Mouse (Mus musculus) olfactory bulb, adult 2 months (tissue): Measurements from ENCODE around the gene Nkx2-1.

Experiments
- CTCF ChIP-seq: fragments of 200-500 bp; IDR thresholded peaks from 2 replicates; pipeline ENCODE4 v1.5.1; 2012; ENCODE audit warnings: low read depth, mild to moderate bottlenecking, low read length, moderate library complexity; ENCODE audit not compliant: insufficient read depth
- POLR2A ChIP-seq: fragments of 200-500 bp; IDR thresholded peaks from 2 replicates; pipeline ENCODE4 v1.6.1; 2012; ENCODE audit warnings: mild to moderate bottlenecking, low read depth, low read length, moderate library complexity; ENCODE audit not compliant: insufficient read depth

DNA sequence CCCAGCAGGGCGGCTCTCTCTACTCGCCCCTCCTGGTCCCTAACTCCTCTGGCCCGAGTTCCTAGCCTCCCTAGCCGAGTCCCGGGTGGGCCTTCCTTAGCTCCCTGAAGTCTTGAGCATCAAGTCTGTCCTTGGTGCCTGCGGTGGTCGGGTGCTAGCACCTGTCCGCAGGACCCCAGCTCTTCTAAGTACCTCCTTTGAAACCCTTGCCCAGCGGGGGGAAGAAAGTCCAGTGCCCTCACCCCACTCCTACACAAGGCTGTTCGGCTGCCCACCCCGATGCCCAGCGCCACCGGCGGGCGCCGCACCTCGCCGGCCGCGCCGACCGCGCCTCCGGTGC is 2.4 kb downstream of the Nkx2-1 start:
- TF ChIP-seq CTCF (no peak), POLR2A (no peak)
